Mouse (Mus musculus) thymus, adult 2 months (tissue): ENCODE data around the gene Gps1.

ENCODE experiments used
- CTCF ChIP-seq: fragments of 200-500 bp; IDR thresholded peaks from 2 replicates; pipeline ENCODE4 v1.5.1; 2012; ENCODE audit warnings: mild to moderate bottlenecking, control low read depth, low read length, moderate library complexity, borderline replicate concordance; ENCODE audit not compliant: control insufficient read depth, poor library complexity, insufficient read depth; ENCODE audit errors: extremely low read depth
- POLR2A ChIP-seq: fragments of 200-500 bp; IDR thresholded peaks from 2 replicates; pipeline ENCODE4 v1.6.1; 2012; ENCODE audit warnings: mild to moderate bottlenecking, low read length, control low read depth, moderate library complexity; ENCODE audit not compliant: control insufficient read depth, poor library complexity, insufficient read depth; ENCODE audit errors: extremely low read depth

DNA sequence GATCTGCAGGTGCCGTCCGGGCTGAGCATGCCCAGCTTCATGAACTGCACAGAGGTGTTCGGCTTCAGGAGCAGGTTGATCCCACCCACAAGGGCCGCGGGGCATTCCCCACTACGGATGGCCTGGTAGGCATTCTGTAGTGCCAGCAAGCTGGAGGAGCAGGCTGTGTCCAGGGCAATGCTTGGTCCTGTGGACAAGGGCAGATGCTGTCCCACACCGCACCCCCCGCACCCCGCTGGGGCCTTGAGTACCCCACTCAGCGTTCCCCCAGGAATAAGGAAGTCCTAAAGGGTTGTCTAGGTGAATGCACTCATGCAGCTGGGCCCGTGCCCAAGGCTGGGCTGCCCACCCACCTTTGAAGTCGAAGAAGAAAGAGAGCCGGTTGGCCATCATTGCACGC lies 36.5 kb downstream of the Gps1 start:
- TF ChIP-seq POLR2A: no peak
- TF ChIP-seq CTCF: no peak
